Mouse (Mus musculus) lung, postnatal 14 days (tissue): Measurements from ENCODE around the gene Mrps2.
"Not testable (repeated sequence)": the region's sequence is repeated elsewhere in the genome, so short reads cannot be mapped to it uniquely, and the experiment has no call there.

ENCODE experiments used
- DNase-seq: peaks from one replicate; pipeline ENCODE4 v3.0.0; 2021

Gene Mrps2

DNA sequence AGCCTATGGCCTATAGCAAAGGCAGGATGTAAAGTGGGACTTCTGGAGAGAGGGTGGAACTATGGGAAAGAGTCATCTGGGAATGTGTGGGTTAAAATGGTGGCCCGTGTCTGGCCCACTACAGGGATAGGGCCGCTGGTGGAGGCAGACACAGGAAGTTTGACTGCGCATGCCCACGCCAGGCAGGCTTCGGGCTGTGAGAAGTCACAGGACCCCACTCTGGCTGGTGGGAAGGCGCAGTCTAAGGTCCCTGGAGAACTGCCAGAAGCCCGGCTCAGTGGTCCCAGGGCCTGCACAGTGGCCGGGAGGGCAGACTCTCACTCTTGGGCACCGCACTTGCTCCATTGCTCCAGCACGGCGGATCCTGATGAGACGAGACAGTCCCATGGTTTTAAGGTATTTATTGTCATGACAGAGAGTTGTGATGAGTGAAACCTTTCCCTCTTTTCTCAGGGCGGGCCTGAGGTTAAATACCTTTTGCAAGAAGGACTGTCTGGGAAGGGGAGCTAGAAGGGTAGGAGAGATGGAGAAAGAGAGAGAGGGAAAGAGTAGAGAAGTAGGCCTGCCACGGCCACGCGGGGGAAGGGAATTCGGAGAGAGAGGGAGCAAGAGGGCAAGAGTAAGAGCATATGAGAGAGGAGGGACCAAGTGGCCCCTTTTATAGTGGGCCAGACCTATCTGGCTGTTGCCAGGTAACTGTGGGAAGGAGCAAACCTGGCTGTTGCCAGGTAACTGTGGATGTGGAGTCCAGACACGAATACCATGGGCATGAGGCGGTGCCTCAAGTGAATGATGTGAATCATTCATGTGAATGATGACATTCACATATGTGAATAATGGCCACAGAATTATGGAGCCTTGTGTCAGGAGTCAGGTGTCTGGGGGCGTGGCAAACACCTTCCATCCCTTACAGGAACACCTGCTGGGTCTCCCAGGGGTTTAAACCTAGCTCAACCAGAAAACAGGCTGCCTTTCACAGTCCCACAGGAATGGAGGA is 11.6 kb downstream of the Mrps2 start:
- no peak for DNase-seq

DNA sequence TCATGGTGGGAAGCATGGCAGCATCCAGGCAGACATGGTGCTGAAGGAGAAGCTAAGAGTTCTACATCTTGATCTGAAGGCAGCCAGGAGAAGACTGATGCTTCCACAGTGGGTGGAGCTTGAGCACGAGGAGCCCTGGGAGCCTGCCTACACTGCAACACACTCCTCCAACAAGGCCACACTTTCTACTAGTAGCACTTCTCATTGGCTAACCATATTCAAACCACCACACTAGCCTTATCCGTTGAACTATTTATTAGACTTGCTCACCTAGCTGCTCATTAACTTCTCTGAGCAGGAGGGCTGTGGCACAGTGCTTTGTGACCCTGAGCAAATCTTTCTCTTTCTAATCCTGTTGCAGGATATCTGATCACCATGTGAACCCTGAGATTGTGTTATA is 16.0 kb downstream of the Mrps2 start:
- no peak for DNase-seq

DNA sequence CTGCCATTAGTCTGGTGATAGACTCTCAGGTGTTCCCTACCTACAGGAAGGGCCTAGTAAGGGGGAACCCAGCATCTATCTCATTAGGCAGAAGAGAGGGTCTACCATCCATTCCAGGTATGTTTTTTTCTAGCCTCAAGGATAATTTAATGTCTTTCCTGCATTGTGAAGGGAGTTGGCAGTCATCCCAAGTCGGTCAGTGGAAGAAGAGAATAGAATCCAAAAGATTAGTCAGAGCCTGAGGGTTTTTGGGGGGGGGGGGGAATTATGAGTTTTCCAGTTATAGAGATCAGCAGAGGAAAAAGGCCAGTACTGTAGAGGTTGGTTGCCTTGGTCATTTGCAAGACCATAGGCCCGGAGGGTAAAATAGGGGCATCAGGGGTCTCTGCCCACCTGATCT is 26.7 kb downstream of the Mrps2 start:
- DNase-seq = no peak

DNA sequence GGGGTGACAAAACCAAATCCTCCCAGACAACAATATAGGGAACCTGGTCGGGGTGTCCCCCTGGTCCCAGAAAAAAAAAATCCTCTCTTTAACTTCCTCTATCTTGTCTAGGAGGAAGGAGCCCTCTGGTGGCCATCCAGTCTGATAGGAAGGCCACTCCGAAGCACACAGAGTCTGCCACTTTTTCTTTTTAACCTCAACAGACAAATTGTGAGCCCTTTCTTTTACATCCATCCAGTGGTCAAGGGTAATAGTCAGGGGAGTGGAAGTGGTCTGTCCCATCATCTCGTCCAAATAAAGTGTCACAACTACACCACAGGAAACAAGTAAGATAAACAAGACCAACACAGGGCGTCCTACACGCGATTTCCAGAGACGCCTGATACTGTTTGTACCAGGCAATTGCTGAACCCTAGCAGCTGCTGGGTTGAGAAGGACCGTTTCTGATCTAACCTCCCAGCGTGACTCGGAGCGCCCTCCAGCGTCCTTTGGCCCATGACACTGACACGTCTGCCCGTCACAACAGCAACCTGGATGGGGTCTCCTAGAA is 27.4 kb downstream of the Mrps2 start:
- DNase-seq = peak; percentile 34

DNA sequence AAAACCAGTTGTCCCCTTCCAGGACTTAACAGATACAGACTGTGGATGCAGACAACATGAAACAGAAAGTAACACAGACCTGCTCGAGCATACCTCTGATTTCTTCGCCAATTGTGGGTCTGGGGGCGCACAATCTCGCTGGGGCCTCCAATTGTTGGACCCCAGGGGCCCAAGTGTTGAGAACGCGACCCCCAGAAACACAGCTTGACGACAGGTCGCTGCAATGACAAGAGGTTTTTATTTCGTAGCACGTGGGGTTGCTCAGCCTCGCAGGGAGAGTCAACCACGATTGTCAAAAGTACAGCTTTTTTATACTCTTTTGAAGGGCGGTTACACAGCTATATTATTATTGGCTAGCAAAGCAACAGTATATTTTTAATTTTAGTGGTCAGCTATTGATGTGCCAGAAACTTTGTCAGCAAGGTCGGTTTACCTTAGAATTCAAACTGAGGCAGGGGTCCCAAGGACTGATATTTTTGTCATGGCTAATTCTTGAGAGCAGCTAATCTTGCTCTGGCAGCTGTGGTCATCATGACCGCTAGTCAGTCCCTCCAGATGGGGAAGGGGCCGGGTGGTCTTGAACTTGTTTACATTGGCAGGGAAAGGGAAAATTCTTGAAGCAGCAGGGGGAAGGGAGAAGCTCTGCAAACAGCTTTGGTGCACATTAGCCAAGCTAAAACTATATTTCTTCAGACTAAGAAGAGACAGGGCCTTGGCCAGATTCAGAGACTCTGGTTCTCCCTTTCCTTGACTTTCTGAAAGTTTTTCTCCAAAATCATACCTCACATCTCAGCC is 28.1 kb downstream of the Mrps2 start:
- no peak for DNase-seq

DNA sequence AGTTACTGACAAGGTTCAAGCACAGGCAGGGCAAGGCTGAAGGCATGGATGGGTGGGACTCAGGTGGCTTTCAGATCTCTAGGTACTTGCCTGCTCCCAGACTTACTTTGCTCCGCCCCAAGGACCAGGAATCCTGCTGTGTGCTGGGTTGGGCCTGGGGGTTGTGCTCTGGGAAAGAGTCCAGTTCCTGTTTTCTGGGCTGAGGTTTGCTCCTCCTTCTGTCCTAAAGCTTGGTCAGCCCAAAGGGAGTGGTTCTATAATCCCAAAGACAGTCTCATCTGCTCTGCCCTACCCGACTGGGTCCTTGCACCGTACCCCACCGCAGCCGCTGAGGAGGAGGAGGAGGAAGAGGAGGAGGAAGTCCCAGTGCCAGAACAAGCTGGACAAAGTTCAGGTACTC is 28.8 kb downstream of the Mrps2 start, which contains the start of gene Gbgt1:
Gbgt1 (plus strand) TSS at position 221 of the 400 bp plus-strand sequence.
- no peak for DNase-seq

DNA sequence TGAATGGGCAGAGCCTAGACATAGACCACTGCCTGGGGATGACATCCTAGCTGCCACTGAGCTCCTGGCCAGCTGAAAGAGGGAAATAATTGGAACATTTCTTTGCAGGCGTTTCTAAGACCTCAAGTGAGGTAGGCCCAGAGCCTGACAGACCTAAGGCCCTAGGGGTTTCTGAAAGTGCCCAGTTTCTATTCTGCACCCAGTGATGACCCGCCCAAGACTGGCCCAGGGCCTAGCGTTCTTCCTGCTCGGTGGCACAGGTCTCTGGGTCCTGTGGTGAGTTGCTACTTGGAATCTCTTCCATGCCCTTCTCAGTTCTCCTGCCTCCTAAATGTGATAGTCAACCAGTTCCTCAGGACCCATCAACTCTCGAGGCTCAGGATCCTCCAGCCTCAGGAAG is 29.7 kb downstream of the Mrps2 start:
- DNase-seq = no peak

DNA sequence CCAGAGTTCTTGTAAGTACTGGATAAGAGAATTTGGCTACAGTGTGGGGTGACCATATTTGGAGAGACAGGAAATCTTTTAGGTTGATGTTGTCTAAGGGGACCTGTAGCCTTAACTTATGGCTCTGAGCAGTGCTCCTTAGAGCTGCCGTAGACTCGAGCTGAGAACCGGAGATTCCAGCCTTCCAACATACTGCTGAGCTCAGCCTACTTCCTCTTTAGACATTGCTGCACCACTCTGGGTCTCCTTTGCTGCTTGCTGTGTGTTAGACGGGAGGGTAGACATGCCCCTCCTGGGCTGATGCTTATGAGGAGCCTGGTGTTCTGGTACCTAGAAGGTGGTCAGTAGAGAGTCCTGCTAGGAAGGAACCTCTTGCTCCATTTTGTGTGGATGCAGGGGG is 30.6 kb downstream of the Mrps2 start:
- no peak for DNase-seq

DNA sequence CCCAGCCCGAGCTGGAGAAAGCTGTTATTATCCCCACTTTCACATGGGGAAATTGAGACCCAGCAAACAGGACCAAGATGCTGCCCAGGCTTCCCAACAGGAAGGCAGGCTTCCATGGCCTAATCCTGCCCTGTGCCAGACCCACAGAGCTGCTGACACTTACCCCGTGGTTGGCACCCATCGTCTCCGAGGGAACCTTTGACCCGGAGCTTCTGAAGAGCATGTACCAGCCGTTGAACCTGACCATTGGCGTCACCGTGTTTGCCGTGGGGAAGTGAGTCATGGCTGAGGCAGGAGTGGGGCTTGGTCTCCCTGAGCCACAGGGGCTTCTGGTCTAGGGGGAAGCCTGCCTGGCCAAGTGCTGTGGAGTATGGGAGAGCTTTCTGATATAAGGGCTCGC is 35.1 kb downstream of the Mrps2 start:
- DNase-seq = no peak

DNA sequence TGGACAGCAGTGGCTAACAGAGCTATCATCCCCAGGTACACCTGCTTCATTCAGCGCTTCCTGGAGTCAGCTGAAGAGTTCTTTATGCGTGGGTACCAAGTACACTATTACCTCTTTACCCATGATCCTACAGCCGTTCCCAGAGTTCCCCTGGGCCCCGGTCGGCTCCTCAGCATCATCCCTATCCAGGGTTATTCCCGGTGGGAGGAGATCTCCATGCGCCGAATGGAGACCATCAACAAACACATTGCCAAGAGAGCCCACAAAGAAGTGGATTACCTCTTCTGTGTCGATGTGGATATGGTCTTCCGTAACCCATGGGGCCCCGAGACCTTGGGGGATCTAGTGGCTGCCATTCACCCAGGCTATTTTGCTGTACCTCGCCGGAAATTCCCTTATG is 36.8 kb downstream of the Mrps2 start:
- DNase-seq = no peak

DNA sequence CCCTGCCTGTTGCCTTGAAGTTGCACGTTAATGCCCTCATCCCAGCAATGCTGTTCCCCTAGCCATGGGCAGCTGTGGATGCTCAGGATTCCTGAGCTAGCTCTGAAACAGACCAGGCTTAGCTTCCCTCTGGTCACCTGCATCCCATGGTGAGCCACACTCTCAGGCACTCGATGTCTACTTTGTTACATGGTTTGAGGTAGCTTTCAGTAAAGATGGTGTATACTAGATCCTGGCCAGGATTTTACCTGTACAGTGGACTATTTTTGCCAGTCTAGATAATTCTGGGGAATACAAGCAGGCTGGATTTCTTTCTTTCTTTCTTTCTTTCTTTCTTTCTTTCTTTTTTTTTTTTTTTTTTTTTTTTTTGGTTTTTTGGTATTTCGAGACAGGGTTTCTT is 37.9 kb downstream of the Mrps2 start, which contains the start of gene Gm10134:
Gm10134 (plus strand) TSS at position 301 of the 400 bp plus-strand sequence.
- no peak for DNase-seq

DNA sequence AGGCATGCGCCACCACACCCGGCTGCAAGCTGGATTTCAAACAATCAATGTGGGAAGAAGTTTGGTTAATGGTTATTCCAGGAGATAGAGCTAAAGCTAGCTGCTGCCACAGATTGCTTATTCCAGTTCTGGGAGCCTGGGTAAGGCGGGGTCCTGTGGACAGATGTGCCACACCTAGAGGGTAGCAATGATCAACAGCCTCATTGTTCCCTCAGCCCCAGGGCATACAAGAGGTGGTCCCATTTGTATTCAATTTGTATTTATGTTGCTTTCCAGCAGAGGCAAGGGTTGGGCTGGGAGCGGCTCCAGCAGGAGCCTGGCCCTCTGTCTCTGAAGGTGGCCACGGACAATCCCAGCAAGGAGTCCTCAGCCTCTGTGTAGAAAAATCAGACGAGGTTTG is 38.4 kb downstream of the Mrps2 start:
- DNase-seq = no peak

DNA sequence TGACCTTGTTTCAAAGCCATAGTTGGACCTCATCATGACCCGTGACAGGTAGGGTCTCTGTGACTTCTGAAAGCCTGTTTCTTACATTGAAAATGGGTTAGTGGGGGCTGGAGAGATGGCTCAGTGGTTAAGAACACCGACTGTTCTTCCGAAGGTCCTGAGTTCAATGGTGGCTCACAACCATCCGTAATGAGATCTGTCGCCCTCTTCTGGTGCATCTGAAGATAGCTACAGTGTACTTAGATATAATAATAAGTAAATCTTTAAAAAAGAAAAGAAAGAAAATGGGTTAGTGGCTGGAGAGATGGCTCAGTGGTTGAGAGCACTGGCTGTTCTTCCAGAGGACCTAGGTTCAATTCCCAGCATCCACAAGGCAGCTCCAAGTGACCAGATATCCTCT is 43.7 kb downstream of the Mrps2 start:
- DNase-seq = not testable (repeated sequence)

DNA sequence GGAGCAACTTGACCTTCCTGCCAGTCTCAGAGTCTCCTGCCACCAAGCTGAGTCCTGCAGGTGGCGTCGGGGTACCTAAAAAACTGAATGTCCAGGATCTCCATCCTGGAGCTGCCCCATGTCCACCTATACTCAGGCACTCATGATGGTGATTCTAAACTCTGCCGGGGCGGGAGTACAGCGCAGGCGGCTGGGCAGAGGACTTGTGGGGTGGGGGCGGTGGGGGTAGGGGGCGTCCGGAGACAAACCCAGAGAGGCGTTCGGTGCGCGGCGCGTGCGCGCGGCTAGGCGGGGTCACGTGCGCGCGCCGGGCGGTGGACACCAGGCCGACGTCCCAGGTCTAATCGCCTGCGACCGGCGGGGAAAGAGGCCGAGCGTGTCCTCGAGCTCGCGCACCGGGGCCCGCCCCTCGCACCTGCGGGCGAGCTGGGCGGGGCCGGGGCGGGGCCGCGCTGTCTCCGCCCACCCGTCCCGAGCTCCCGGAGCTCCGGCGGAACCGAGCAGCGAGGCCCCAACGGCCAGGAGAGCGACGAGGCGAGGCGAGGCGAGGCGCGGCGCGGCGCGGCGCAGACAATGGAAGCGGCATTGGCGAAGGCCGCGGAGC is 45.0 kb downstream of the Mrps2 start, which contains the start of gene Ralgds:
Ralgds (plus strand) TSS at position 328 of the 604 bp plus-strand sequence.
- DNase-seq = peak; percentile 63

DNA sequence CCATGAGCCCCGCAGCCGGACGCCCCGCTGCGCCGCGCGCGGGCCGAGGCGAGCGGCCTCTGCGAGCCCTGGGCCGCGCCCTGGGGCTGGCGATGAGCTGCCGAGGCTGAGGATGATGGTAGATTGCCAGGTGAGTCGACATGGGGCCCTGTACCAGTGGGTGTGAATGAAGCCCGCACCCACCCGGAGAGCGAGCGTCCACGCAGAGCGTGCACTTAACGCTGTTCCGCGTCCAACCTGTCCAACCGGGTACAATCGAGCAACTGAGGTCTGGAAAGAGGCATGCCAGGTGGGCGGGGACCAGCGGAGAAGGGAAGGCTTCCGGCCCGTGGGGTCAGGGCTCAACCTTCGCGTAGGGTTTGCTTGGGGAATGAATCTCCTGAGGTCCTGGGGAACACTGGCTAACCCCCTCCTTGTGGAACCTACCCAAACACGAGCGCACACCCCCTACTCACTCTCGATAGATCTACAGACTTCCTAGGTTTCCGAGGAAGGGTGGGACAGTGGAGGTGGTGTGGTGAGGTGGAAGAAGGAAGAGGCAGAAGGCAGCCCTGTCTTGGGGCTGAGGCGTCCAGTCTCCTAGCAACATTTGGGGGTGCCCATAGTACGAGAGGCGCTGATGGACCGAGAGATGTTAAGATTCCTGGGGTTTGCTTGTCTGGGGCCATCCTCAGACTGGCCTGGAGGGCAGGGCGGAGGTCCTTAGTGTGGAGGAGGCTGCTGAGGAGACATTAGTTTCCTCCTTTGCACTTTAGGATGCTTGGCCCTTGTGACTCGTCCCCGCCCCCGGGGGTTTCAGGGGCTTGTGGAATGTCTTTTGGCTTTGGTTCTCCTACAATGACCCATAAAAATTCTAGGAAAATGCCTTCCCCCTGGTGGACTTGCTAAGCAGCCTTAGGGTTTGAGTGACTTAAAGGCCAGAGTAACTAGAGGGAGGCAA is 45.8 kb downstream of the Mrps2 start:
- no peak for DNase-seq

DNA sequence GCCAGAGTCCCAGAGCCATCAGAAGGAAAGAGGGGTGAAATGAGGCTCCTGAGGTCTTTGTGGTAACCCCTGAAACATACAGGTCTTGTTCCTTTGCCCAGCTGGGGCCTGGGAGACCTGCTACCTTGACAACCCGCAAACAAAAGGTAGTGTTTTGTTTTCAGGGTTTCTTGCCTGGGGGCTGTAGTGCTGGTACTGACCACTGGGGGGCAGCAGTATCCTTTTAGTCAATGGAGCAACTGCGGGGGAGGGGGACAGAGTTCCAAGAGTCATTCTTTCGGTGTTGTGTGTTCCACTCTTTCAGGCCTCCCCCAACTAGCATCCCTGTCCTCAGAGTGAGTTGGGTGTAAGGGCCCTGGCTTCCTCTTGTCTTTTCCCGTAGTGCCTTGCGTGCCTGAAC is 46.6 kb downstream of the Mrps2 start:
- peak; percentile 92 for DNase-seq

DNA sequence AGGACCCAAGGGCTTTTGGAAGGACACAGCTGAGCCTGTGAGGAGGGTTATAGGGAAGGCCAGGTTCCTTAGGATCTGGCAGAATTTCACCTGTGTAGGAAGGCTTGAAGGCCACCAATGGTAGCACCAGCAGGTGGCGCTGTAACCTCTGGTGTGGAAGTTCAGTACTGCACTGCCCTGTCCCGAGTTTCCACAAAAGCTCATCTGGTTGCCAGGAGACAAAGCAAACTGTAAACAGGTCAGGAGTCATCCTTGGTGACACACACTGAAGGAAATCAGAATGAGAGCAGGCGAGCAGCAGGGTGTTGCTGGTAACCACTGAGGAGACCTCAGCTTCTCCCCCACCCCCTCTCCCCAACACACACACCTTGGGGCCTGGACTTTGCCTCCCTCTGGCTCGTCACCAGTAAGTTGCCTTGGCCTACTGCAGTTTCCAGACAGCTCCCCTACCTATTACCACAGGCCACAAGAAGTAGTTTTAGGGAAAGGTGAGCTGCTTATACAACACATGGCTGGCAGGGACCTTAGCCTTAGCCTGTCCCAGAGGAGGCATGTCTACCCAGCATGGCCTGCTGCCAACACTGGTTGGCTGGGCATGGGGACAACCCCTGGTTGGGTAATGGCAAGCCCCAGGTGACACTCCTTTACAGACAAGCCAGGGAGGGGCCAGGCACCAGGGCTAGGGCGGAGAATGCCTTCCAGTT is 49.5 kb downstream of the Mrps2 start:
- peak; percentile 92 for DNase-seq

DNA sequence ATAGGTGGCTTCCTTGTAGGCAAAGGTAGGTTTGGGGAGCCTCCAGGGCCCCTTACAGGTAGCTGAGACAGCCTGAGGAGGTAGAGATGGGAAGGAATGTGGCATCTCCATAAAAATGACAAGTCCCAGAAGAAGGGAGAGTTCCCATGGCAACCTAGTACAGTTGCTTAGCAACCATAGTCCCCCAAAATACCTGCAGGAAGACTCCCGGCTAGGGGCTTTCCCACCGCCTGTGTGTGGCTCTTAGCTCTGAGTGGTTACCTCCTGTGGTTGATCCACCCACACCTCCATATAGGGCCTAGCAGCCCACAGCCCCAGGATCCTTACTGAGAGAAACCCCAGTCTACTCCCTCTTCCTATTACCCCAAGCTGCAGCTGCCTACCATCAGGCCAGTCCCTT is 50.4 kb downstream of the Mrps2 start:
- no peak for DNase-seq

DNA sequence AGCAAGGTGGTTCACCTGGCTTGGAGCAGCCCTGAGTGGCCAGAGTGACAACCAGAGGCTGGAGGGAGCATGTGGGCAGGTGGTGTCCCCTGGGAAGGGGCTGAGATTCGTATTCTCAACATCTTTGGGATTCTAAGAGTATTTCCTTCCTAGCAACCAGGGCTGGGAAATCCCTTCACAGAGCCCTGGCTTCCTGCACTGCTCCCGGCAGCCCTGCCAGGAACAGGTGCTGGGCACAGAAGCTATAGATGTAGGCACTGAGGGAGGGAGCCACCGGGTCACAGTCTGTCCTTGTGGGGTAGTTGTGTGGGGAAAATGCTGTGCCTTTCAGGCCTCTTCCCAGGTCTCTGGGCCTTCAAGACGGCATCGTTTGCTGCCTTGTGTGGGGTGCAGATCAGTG is 52.7 kb downstream of the Mrps2 start:
- DNase-seq = no peak
